Mouse (Mus musculus) MEL (cell line): ENCODE data around the gene Fbll1. TPM values are rescaled to one million over a fixed set of nuclear protein-coding genes. Genes with fewer than 3 reads are reported as not detected.

ENCODE experiments used
- DNase-seq: peaks from one replicate; pipeline ENCODE4 v3.0.0; 2011; ENCODE audit warnings: low read depth, low spot score
- H3K27ac ChIP-seq: 2 replicates; pipeline ENCODE4 v1.5.1; 2012; ENCODE audit warnings: low read depth, mild to moderate bottlenecking, control low read depth, low read length, moderate library complexity; ENCODE audit not compliant: control insufficient read depth
- H3K27me3 ChIP-seq, 2 experiments: fragments of 150-350 bp in 1 of 2; sonication (generic) in 1 of 2; 2 replicates each; pipeline ENCODE4 v1.6.1; 2012; ENCODE audit warnings: low read length in 2 of 2, mild to moderate bottlenecking in 2 of 2, improper control_type of control experiment in 1 of 2, moderate library complexity in 1 of 2; ENCODE audit not compliant: insufficient read depth in 2 of 2, control insufficient read depth in 1 of 2
- H3K36me3 ChIP-seq, 2 experiments: 2 replicates each; pipeline ENCODE4 v1.6.1; 2012 to 2014; ENCODE audit warnings: low read length in 2 of 2, improper control_type of control experiment in 1 of 2, inconsistent platforms in 1 of 2, mild to moderate bottlenecking in 1 of 2; ENCODE audit not compliant: insufficient read depth in 2 of 2, control insufficient read depth in 1 of 2
- H3K4me1 ChIP-seq, 2 experiments: fragments of 150-350 bp in 1 of 2; sonication (generic) in 1 of 2; 2 replicates each; pipeline ENCODE4 v1.6.1; 2012; ENCODE audit warnings: low read length in 2 of 2, improper control_type of control experiment in 1 of 2, mild to moderate bottlenecking in 1 of 2; ENCODE audit not compliant: insufficient read depth in 2 of 2, control insufficient read depth in 1 of 2
- H3K4me3 ChIP-seq, 2 experiments: fragments of 150-350 bp in 1 of 2; sonication (generic) in 1 of 2; 2 replicates each; pipeline ENCODE4 v1.5.1; 2012; ENCODE audit warnings: low read depth in 2 of 2, low read length in 2 of 2, mild to moderate bottlenecking in 2 of 2, moderate library complexity in 2 of 2, control low read depth in 1 of 2, improper control_type of control experiment in 1 of 2; ENCODE audit not compliant: control insufficient read depth in 1 of 2, insufficient read depth in 1 of 2
- H3K79me2 ChIP-seq: 2 replicates; pipeline ENCODE4 v1.6.1; 2012; ENCODE audit warnings: mild to moderate bottlenecking, low read length, moderate library complexity; ENCODE audit not compliant: control insufficient read depth, poor library complexity, insufficient read depth
- H3K9ac ChIP-seq: 2 replicates; pipeline ENCODE4 v1.6.1; 2012; ENCODE audit warnings: low read depth, mild to moderate bottlenecking, control low read depth, low read length, moderate library complexity; ENCODE audit not compliant: control insufficient read depth, poor library complexity, severe bottlenecking
- H3K9me3 ChIP-seq: fragments of 150-350 bp; sonication (generic); replicated peaks from 2 replicates; pipeline ENCODE4 v1.6.1; 2012; ENCODE audit warnings: mild to moderate bottlenecking, low read length, improper control_type of control experiment, moderate library complexity; ENCODE audit not compliant: insufficient read depth
- BHLHE40 ChIP-seq: IDR thresholded peaks from 2 replicates; pipeline ENCODE4 v1.6.1; 2012; ENCODE audit warnings: low read depth, mild to moderate bottlenecking, inconsistent platforms, low read length, improper control_type of control experiment, borderline replicate concordance
- CHD2 ChIP-seq: IDR thresholded peaks from 2 replicates; pipeline ENCODE4 v1.6.1; 2011; ENCODE audit warnings: low read length, improper control_type of control experiment
- CTCF ChIP-seq, 3 experiments: IDR thresholded peaks in 2 of 3; conservative IDR thresholded peaks in 1 of 3; 2 replicates each; pipeline ENCODE4 v1.5.1; 2011 to 2012; ENCODE audit warnings: low read length in 3 of 3, low read depth in 2 of 3, mild to moderate bottlenecking in 2 of 3, improper control_type of control experiment in 1 of 3, inconsistent platforms in 1 of 3, mixed read lengths in 1 of 3, moderate library complexity in 1 of 3; ENCODE audit not compliant: control insufficient read depth in 1 of 3, insufficient read depth in 1 of 3, poor library complexity in 1 of 3, severe bottlenecking in 1 of 3
- EP300 ChIP-seq, 2 experiments: IDR thresholded peaks; 2 replicates each; pipeline ENCODE4 v1.6.1; 2011; ENCODE audit warnings: improper control_type of control experiment in 2 of 2, low read length in 2 of 2, low read depth in 1 of 2, mild to moderate bottlenecking in 1 of 2
- ETS1 ChIP-seq: IDR thresholded peaks from 2 replicates; pipeline ENCODE4 v1.6.1; 2012; ENCODE audit warnings: low read depth, mild to moderate bottlenecking, inconsistent platforms, low read length, improper control_type of control experiment, moderate library complexity
- GABPA ChIP-seq: IDR thresholded peaks from 2 replicates; pipeline ENCODE4 v1.6.1; 2012; ENCODE audit warnings: low read depth, mild to moderate bottlenecking, inconsistent platforms, low read length, improper control_type of control experiment, moderate library complexity
- GATA1 ChIP-seq: IDR thresholded peaks from 2 replicates; pipeline ENCODE4 v1.6.1; 2011; ENCODE audit warnings: low read depth, low read length, improper control_type of control experiment
- HCFC1 ChIP-seq: IDR thresholded peaks from 2 replicates; pipeline ENCODE4 v1.6.1; 2012; ENCODE audit warnings: low read depth, mild to moderate bottlenecking, inconsistent platforms, low read length, improper control_type of control experiment, moderate library complexity
- JUND ChIP-seq: IDR thresholded peaks from 2 replicates; pipeline ENCODE4 v1.6.1; 2011; ENCODE audit warnings: low read depth, mild to moderate bottlenecking, improper control_type of control experiment, low read length
- KAT2A ChIP-seq: conservative IDR thresholded peaks from 2 replicates; pipeline ENCODE4 v1.6.1; 2012; ENCODE audit warnings: low read depth, low read length, improper control_type of control experiment, inconsistent platforms
- MAX ChIP-seq: IDR thresholded peaks from 2 replicates; pipeline ENCODE4 v1.6.1; 2011; ENCODE audit warnings: low read length, improper control_type of control experiment
- MXI1 ChIP-seq: IDR thresholded peaks from 2 replicates; pipeline ENCODE4 v1.6.1; 2011; ENCODE audit warnings: mild to moderate bottlenecking, low read depth, low read length, improper control_type of control experiment
- MYB ChIP-seq: IDR thresholded peaks from 2 replicates; pipeline ENCODE4 v1.6.1; 2011; ENCODE audit warnings: mild to moderate bottlenecking, low read depth, low read length, improper control_type of control experiment
- MYC ChIP-seq: IDR thresholded peaks from 2 replicates; pipeline ENCODE4 v1.6.1; 2011; ENCODE audit warnings: low read depth, mild to moderate bottlenecking, low read length, improper control_type of control experiment, moderate library complexity
- NELFE ChIP-seq: IDR thresholded peaks from 2 replicates; pipeline ENCODE4 v1.6.1; 2011; ENCODE audit warnings: low read depth, low read length, improper control_type of control experiment
- NRF1 ChIP-seq: IDR thresholded peaks from 2 replicates; pipeline ENCODE4 v1.6.1; 2014; ENCODE audit warnings: low read depth, mild to moderate bottlenecking, inconsistent platforms, low read length, improper control_type of control experiment, moderate library complexity; ENCODE audit not compliant: poor library complexity, insufficient read depth, severe bottlenecking
- POLR2AphosphoS5 ChIP-seq: IDR thresholded peaks from 2 replicates; pipeline ENCODE4 v1.6.1; 2012; ENCODE audit warnings: low read depth, borderline replicate concordance, mild to moderate bottlenecking, inconsistent platforms, low read length, moderate library complexity, mixed read lengths
- RCOR1 ChIP-seq: IDR thresholded peaks from 2 replicates; pipeline ENCODE4 v1.6.1; 2012; ENCODE audit warnings: low read depth, mild to moderate bottlenecking, inconsistent platforms, low read length, improper control_type of control experiment
- SIN3A ChIP-seq: IDR thresholded peaks from 2 replicates; pipeline ENCODE4 v1.6.1; 2012; ENCODE audit warnings: low read length, improper control_type of control experiment, inconsistent platforms
- SMC3 ChIP-seq: IDR thresholded peaks from 2 replicates; pipeline ENCODE4 v1.6.1; 2011; ENCODE audit warnings: low read depth, low read length, improper control_type of control experiment
- TAL1 ChIP-seq: IDR thresholded peaks from 2 replicates; pipeline ENCODE4 v1.6.1; 2012; ENCODE audit warnings: mild to moderate bottlenecking, inconsistent platforms, low read length, moderate library complexity, mixed read lengths
- TBP ChIP-seq: IDR thresholded peaks from 2 replicates; pipeline ENCODE4 v1.8.0; 2011; ENCODE audit warnings: low read depth, low read length, improper control_type of control experiment
- TCF12 ChIP-seq: IDR thresholded peaks from 2 replicates; pipeline ENCODE4 v1.6.1; 2014; ENCODE audit warnings: low read depth, mild to moderate bottlenecking, inconsistent platforms, low read length, improper control_type of control experiment, moderate library complexity
- USF1 ChIP-seq: IDR thresholded peaks from 2 replicates; pipeline ENCODE4 v1.6.1; 2014; ENCODE audit warnings: low read depth, mild to moderate bottlenecking, inconsistent platforms, low read length, improper control_type of control experiment, moderate library complexity
- USF2 ChIP-seq, 2 experiments: IDR thresholded peaks; 2 replicates each; pipeline ENCODE4 v1.6.1; 2011 to 2012; ENCODE audit warnings: improper control_type of control experiment in 2 of 2, low read length in 2 of 2, borderline replicate concordance in 1 of 2, inconsistent platforms in 1 of 2, low read depth in 1 of 2, mild to moderate bottlenecking in 1 of 2; ENCODE audit not compliant: insufficient read depth in 1 of 2
- ZC3H11A ChIP-seq: IDR thresholded peaks from 2 replicates; pipeline ENCODE4 v1.6.1; 2012; ENCODE audit warnings: low read depth, mild to moderate bottlenecking, inconsistent platforms, low read length, improper control_type of control experiment
- ZKSCAN1 ChIP-seq: IDR thresholded peaks from 2 replicates; pipeline ENCODE4 v1.6.1; 2012; ENCODE audit warnings: low read depth, mild to moderate bottlenecking, inconsistent platforms, low read length, improper control_type of control experiment, moderate library complexity
- polyA plus RNA-seq, 2 experiments: library from polyadenylated mRNA; stranded (reverse) in 1 of 2; unstranded in 1 of 2; fragments of >175 nt in 1 of 2; fragments of >200 nt in 1 of 2; gene quantifications; 2 replicates each; pipeline versions ENCODE4 v1.2.1 to v1.2.4; 2012; ENCODE audit warnings: low replicate concordance in 2 of 2, low read depth in 1 of 2; ENCODE audit not compliant: insufficient read length in 2 of 2, insufficient read depth in 1 of 2, missing spikeins in 1 of 2
- total RNA-seq: library from RNA; depleted of rRNA; stranded (reverse); fragments of 300-350 nt; gene quantifications from 2 replicates; pipeline ENCODE4 v1.2.3, GENCODE M21; 2012

Gene Fbll1
- total and polyA plus RNA-seq, 3 experiments: not detected

DNA sequence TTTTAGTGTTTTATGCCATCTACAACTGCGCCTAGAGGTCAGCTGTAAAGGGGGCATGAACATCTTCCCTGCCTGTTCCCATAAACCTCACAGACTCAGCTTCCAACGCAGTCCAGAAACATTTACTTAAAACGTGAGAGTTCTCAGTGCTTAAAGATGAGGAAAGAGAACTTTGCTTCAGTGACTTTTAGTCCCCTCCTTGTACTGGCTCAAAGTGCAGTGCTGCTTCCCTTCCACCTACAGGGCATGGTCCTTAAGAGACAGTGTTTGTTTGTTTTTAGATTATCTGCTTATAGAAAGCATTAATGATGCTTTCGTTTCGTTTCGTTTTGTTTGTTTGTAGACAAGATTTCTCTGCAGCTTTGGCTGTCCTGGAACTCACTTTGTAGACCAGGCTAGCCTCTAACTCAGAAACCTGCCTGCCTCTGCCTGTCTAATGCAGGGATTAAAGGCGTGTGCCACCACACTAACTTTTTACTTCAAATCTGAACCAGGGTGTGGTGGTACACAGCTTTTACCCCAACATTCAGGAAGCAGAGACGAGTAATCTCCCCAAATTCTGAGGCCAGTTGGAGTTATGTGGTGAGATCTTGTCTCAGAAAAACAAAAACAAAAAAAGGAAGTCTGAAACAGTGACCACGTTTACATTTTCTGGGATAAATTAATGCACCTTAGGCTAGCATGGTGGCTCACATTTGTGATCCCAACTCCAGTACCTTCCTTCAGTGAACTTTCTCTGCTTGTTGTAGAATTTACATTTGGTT is 27.8 kb downstream of the Fbll1 start:
- Histone ChIP-seq H3K27me3 (no peaks in the 10 kb centered on the region), H3K4me3 (peak overlapping the region; percentile 94 to 99), H3K9me3 (no peaks in the 10 kb centered on the region), H3K4me1 (peaks cover 2 to 17% of the 10 kb centered on the region in 2 experiments), H3K27ac (0 out of 2 replicates have a peak overlapping the region, but pooled peaks have one; percentile 5), H3K36me3 (peaks cover 7 to 26% of the 10 kb centered on the region in 2 experiments), H3K9ac (peak overlapping the region; percentile 99), H3K79me2 (peaks cover 40% of the 10 kb centered on the region)
- DNase-seq: peak; percentile 63
- TF ChIP-seq EP300 (IDR thresholded peaks at IDR 0.05; ENCODE audit: low read depth in 1 of 2, low read length in 2 of 2) (peak; percentile 47 to 52; a peak in 3 of 4 replicates), POLR2AphosphoS5 (no peak), SIN3A (peak; percentile 59; the same call in 1 of the 2 replicates), MYC (peak; percentile 72; the same call in 1 of the 2 replicates), HCFC1 (no peak), RCOR1 (peak; percentile 83; the same call in 1 of the 2 replicates), ETS1 (peak; percentile 24; the same call in 1 of the 2 replicates), NELFE (no peak), TBP (0 out of 2 replicates have a peak, but pooled peaks have one; percentile 17), GATA1 (peak; percentile 43; the same call in 1 of the 2 replicates)

DNA sequence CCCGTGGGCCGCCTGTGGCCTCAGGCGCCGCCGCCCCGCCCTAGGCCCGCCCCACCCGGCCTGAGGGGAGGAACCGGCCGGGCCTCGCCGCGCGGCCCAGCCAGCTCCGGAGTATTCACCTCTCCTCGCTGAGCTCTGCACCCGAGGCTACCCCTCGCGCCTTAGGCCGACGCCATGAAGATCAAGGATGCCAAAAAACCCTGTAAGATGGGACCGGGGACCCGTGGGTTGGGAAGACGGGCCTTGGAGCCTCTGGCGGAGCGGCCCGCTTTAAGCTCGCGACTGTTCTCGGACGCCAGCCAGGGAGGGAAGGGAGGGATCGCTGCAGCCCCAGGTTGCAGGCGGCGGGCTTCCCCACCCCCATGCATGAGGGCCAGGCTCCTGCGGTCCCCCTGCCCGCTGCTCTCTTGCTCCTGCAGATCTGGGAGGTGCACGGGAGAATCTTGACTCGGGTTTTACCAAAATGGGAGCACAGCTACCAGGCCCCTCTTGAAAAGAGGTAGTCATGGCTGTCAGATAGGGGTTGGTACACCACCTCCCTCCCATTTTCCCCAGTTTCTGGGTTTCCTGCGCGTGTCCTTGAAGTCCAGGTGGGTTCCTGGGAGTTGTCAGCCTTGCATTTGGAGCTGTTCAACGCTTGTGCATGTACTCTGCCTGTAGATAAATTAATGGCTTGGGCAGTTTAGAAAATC is 28.8 kb downstream of the Fbll1 start:
- H3K4me3 ChIP-seq: peak overlapping the region; percentile 94 to 99
- H3K4me1 ChIP-seq: peaks cover 2 to 17% of the 10 kb centered on the region in 2 experiments
- peak; percentile 83 for DNase-seq
- TF ChIP-seq CHD2: no peak
- 0 out of 2 replicates have a peak, but pooled peaks have one; percentile 21 for TF ChIP-seq MAX
- TF ChIP-seq BHLHE40: no peak
- no peak for TF ChIP-seq GABPA
- TF ChIP-seq CTCF (IDR thresholded peaks at IDR 0.05 in 2 of 3, conservative IDR thresholded peaks at IDR 0.05 in 1 of 3; ENCODE audit: control insufficient read depth in 1 of 3, insufficient read depth in 1 of 3, low read depth in 2 of 3, low read length in 3 of 3, poor library complexity in 1 of 3, severe bottlenecking in 1 of 3): no peak
- TF ChIP-seq ZC3H11A: no peak
- no peak for TF ChIP-seq GATA1
- no peak for TF ChIP-seq HCFC1
- no peak for TF ChIP-seq TBP
- no peak for TF ChIP-seq USF2 (IDR thresholded peaks at IDR 0.05; ENCODE audit: borderline replicate concordance in 1 of 2, insufficient read depth in 1 of 2, low read depth in 1 of 2, low read length in 2 of 2)
- no peak for TF ChIP-seq USF1
- TF ChIP-seq MYC: no peak; the same call in 1 of the 2 replicates
- no peak for TF ChIP-seq SMC3
- TF ChIP-seq RCOR1: no peak
- peak; percentile 68; the same call in 1 of the 2 replicates for TF ChIP-seq NELFE
- TF ChIP-seq TAL1: no peak
- TF ChIP-seq JUND: no peak
- no peak for TF ChIP-seq MYB
- TF ChIP-seq TCF12: peak; percentile 40; the same call in 1 of the 2 replicates
- no peak for TF ChIP-seq NRF1
- no peak for TF ChIP-seq ZKSCAN1
- TF ChIP-seq KAT2A: no peak
- TF ChIP-seq MXI1: peak; percentile 81

More for the DNA sequence above, 28.8 kb downstream of the Fbll1 start:
- Histone ChIP-seq H3K9me3 (no peaks in the 10 kb centered on the region), H3K9ac (peak overlapping the region; percentile 99), H3K27me3 (no peaks in the 10 kb centered on the region), H3K27ac (peak overlapping the region; percentile 81), H3K36me3 (peaks cover 4 to 22% of the 10 kb centered on the region in 2 experiments; a peak in 3 of 4 replicates), H3K79me2 (peaks cover 37% of the 10 kb centered on the region)
